Mouse (Mus musculus) left cerebral cortex, postnatal 36 days (tissue): ENCODE data around the gene Gm13088. TPM values are rescaled to one million over a fixed set of nuclear protein-coding genes. Genes with fewer than 3 reads are reported as not detected.
"Not testable (repeated sequence)": the region's sequence is repeated elsewhere in the genome, so short reads cannot be mapped to it uniquely, and the experiment has no call there.

Source experiments
- DNase-seq, 2 experiments: peaks; one replicate each; pipeline ENCODE4 v3.0.0; 2021 to 2022; ENCODE audit warnings: low spot score in 2 of 2, mixed read lengths in 1 of 2
- intact Hi-C: fragments of 180-260 bp; cut with DNase I; formaldehyde crosslinking; loops from one replicate; pipeline ENCODE4 v1.15.1; 2025
- total RNA-seq, 2 experiments: library from RNA; stranded (reverse); gene quantifications; 2 replicates each; pipeline ENCODE4 v1.2.3; 2021

Gene Gm13088
- not detected for total RNA-seq

GRCm38 (mm10) chr4:143657146-143657545 is at the start of gene Gm13088:
TSS of gene Gm13088 (minus strand) at chr4:143657246.
- intact Hi-C loops = not testable (repeated sequence)

DNA sequence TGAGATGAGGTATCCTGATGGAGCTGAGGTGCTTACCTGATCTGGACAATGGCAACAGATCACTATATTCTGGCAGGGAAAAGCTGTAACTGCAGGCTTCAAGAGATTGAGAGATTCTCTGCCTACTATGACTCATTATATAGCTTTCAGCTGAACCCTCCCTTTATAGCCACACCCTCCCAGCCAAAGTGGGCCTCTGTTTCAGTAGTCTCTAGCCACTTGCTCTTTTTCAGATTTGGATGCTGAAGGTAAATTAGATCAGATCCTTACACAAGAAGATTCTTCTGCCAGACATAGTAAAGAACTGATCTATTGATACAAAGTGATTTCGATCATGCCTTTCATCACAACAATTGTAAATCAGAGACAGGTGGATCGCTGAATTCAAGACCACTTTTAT is 45.6 kb upstream of the Gm13088 start, which contains the start of gene Gm13089:
Gene Gm13089, minus strand, starts transcription at position 101 of the 400 bp plus-strand sequence.
- intact Hi-C loops = no loop called here
- no peak for DNase-seq

More at GRCm38 (mm10) chr4:143657146-143657545, at the start of gene Gm13088:
- DNase-seq = not testable (repeated sequence)

- intact Hi-C loops = loop anchor here (5.0 kb wide), 1 partner anchor 274 kb away; no protein-coding TSS in a partner anchor
- DNase-seq = not testable (repeated sequence)
Observed at GRCm38 (mm10) chr4:143618101-143618500, 38.9 kb downstream of the Gm13088 start.

GRCm38 (mm10) chr4:143614703-143615102 is 42.3 kb downstream of the Gm13088 start, which contains the start of gene Gm13083:
TSS of gene Gm13083 (plus strand) at chr4:143615003.
- intact Hi-C loops = loop anchor here (5.0 kb wide), 1 partner anchor 278 kb away; no protein-coding TSS in a partner anchor

DNA sequence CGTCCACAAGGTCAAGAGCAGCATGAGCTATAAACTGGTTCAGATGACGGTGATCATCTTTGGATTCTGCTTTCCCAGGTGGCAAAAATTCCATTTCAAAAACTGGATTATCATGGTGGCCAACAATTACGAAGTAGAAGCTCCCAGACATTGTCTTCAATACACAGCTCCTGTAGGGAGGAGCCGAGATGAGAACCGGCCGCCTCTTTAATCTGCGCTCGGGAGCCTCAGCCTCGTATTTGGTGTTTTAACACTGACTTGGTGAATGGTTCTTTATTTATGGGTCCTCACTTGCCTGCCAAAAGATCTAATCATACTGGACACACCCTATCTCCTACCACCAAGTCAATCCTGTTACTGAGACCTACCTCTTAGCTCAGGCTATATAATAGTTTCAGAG is 45.1 kb downstream of the Gm13088 start:
- intact Hi-C loops, DNase-seq: not testable (repeated sequence)

More at GRCm38 (mm10) chr4:143614703-143615102, 42.3 kb downstream of the Gm13088 start, which contains the start of gene Gm13083:
- DNase-seq = not testable (repeated sequence)

Other genes starting within 250 kb of the Gm13088 start
- 10 to 100 TPM; 13.2 to 14.1 TPM for gene Pramef8, start 244.8 kb downstream of the Gm13088 start, total RNA-seq
- not detected for gene Oog4, start 206.9 kb downstream of the Gm13088 start, total RNA-seq
- not detected for gene Gm13043, start 145.9 kb downstream of the Gm13088 start, total RNA-seq
- not detected for gene Gm13040, start 121.3 kb downstream of the Gm13088 start, total RNA-seq
- gene BC080695, start 105.5 kb downstream of the Gm13088 start, total RNA-seq = not detected
- gene Gm13057, start 105.5 kb downstream of the Gm13088 start, total RNA-seq = not detected
- gene Gm13083, start 42.2 kb downstream of the Gm13088 start, total RNA-seq = not detected
- not detected for gene Gm13089, start 45.5 kb upstream of the Gm13088 start, total RNA-seq
- not detected for gene Gm13078, start 62.2 kb upstream of the Gm13088 start, total RNA-seq
- gene Gm13023, start 132.1 kb upstream of the Gm13088 start, total RNA-seq = not detected
- not detected for gene Gm13084, start 158.8 kb upstream of the Gm13088 start, total RNA-seq
- gene Gm13103, start 189.3 kb upstream of the Gm13088 start, total RNA-seq = not detected
- not detected for gene Pramef6, start 243.1 kb upstream of the Gm13088 start, total RNA-seq